Mouse (Mus musculus) cerebellum, adult 11 months (tissue): ENCODE data around the gene Olfr70.

Experiments
- DNase-seq: peaks from one replicate; pipeline ENCODE4 v3.0.0; 2022

Gene Olfr70

GRCm38 (mm10) chr4:43709869-43710268, 9.3 kb upstream of the Olfr70 start, which contains the start of gene Olfr71:
Gene Olfr71 (minus strand): TSS chr4:43710255.
- no peak for DNase-seq

- DNase-seq, result no peak
Measured at GRCm38 (mm10) chr4:43705991-43706390, 5.4 kb upstream of the Olfr70 start.

- no peak for DNase-seq
Measured at GRCm38 (mm10) chr4:43703851-43704250, 3.2 kb upstream of the Olfr70 start.

- DNase-seq, result no peak
Measured at GRCm38 (mm10) chr4:43703439-43703838, 2.8 kb upstream of the Olfr70 start.

GRCm38 (mm10) chr4:43696561-43696960, 4.0 kb downstream of the Olfr70 start:
- DNase-seq, result peak; percentile 49

GRCm38 (mm10) chr4:43695249-43695671, 5.3 kb downstream of the Olfr70 start:
- no peak for DNase-seq

- no peak for DNase-seq
Measured at GRCm38 (mm10) chr4:43694439-43695248, 6.0 kb downstream of the Olfr70 start.

- DNase-seq, result no peak
Measured at GRCm38 (mm10) chr4:43693806-43694241, 6.8 kb downstream of the Olfr70 start.

- no peak for DNase-seq
Measured at GRCm38 (mm10) chr4:43691026-43691425, 9.6 kb downstream of the Olfr70 start.

GRCm38 (mm10) chr4:43690021-43690420, 10.6 kb downstream of the Olfr70 start:
- no peak for DNase-seq

GRCm38 (mm10) chr4:43679416-43680043, 21.1 kb downstream of the Olfr70 start:
- DNase-seq, result no peak

GRCm38 (mm10) chr4:43678541-43678940, 22.1 kb downstream of the Olfr70 start:
- DNase-seq, result no peak

- DNase-seq, result no peak
Measured at GRCm38 (mm10) chr4:43675608-43676007, 25.0 kb downstream of the Olfr70 start.

- DNase-seq, result no peak
Measured at GRCm38 (mm10) chr4:43674974-43675373, 25.6 kb downstream of the Olfr70 start.

GRCm38 (mm10) chr4:43673703-43674102, 26.9 kb downstream of the Olfr70 start:
- DNase-seq, result no peak

- DNase-seq, result peak; percentile 84
Measured at GRCm38 (mm10) chr4:43672070-43672469, 28.5 kb downstream of the Olfr70 start.

GRCm38 (mm10) chr4:43669428-43669794, 31.2 kb downstream of the Olfr70 start:
- peak; percentile 72 for DNase-seq

GRCm38 (mm10) chr4:43668782-43669427, 31.7 kb downstream of the Olfr70 start, which contains the start of the genes Tmem8b and Fam221b:
Gene Tmem8b (plus strand): TSS chr4:43668971.
Gene Fam221b (minus strand): TSS chr4:43669145.
- DNase-seq, result peak; percentile 90

- DNase-seq, result no peak
Measured at GRCm38 (mm10) chr4:43666412-43666811, 34.2 kb downstream of the Olfr70 start.

GRCm38 (mm10) chr4:43657146-43657545, 43.5 kb downstream of the Olfr70 start:
- DNase-seq, result no peak

- DNase-seq, result peak; percentile 98
Measured at GRCm38 (mm10) chr4:43656339-43657109, 44.1 kb downstream of the Olfr70 start, which contains the start of gene Hint2. Gene Hint2 (minus strand): TSS chr4:43656466.

- no peak for DNase-seq
Measured at GRCm38 (mm10) chr4:43655656-43656338, 44.8 kb downstream of the Olfr70 start.
